Mouse (Mus musculus) lung, adult 2 months (tissue): ENCODE results near the gene Tmprss3. TPM values are rescaled to one million over a fixed set of nuclear protein-coding genes. Genes with fewer than 3 reads are reported as not detected.

Source experiments
- DNase-seq: peaks from one replicate; pipeline ENCODE4 v3.0.0; 2022
- H3K4me1 ChIP-seq: fragments of 200-500 bp; 2 replicates; pipeline ENCODE4 v1.6.1; 2011; ENCODE audit warnings: low read length; ENCODE audit not compliant: control insufficient read depth, insufficient read depth
- H3K4me3 ChIP-seq: fragments of 200-500 bp; replicated peaks from 2 replicates; pipeline ENCODE3; 2011; ENCODE audit warnings: low read depth, mild to moderate bottlenecking, control low read depth, low read length; ENCODE audit errors: extremely low read depth
- CTCF ChIP-seq: fragments of 200-500 bp; IDR thresholded peaks from 2 replicates; pipeline ENCODE4 v1.5.1; 2011; ENCODE audit warnings: mild to moderate bottlenecking, low read length, control low read depth; ENCODE audit not compliant: insufficient read depth
- POLR2A ChIP-seq: fragments of 200-500 bp; IDR thresholded peaks from 2 replicates; pipeline ENCODE4 v1.6.1; 2011; ENCODE audit warnings: low read depth, mild to moderate bottlenecking, control low read depth, low read length, borderline replicate concordance; ENCODE audit errors: extremely low read depth
- WGBS: fragments of 180-500 bp; shearing (Covaris S2); methylation state at CpG from one replicate; pipeline ENCODE4 v1.1.7; 2018; 5-methylcytosine and 5-hydroxymethylcytosine counted together
- polyA plus RNA-seq: library from polyadenylated mRNA; depleted of rRNA; stranded (reverse); fragments of >200 nt; gene quantifications from 2 replicates; pipeline ENCODE4 v1.2.3, GENCODE M21; 2012

Tmprss3 gene
- polyA plus RNA-seq, 1 experiment: 0.11 TPM

DNA sequence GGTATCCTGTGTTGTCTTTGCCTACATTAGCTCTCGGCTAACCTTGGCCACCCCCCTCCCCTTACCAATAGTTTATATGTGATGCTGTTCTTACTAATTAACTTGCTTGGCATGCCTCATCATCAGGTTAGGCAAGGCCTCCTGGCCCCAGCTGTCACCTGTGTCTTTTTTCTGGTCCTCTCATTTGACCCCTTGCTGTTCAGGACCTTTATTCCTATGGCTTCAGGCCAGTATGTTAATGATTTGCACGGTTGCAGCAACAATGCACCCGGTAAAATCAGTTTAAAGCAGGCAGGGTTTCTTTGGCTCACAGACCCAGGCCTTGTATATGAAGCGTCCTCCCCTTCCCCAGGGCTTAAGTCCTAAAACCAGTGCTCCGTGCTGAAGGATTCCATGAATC, 46.3 kb downstream of the Tmprss3 start:
- no peak overlapping the region for H3K4me3 ChIP-seq
- DNase-seq: no peak
- 62% methylated on average over 5 of the region's 5 CpGs for WGBS
- no peaks in the 10 kb centered on the region for H3K4me1 ChIP-seq
- TF ChIP-seq POLR2A (no peak), CTCF (no peak)

DNA sequence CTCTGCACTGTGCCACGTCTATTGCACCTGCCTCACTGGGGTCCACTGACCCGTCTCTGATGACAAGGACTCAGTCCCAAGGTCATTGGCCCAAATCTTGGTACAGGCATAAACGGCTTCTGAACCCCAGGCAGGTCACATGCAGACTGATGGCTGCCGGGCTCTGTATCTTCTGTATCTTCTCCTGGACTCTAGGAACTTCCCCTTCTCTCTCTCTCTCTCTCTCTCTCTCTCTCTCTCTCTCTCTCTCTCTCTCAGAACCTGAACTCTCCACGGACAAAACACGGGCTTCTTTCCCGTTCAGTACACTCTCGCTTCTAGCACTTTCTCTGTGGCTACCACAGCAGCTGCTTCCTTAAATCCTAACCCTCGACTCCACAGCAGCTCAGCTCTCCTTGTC, 52.8 kb downstream of the Tmprss3 start:
- no peak for TF ChIP-seq CTCF
- TF ChIP-seq POLR2A: no peak
- Histone ChIP-seq H3K4me3 (no peak overlapping the region), H3K4me1 (no peaks in the 10 kb centered on the region)
- WGBS: 77% methylated on average over 9 of the region's 9 CpGs
- DNase-seq: no peak

DNA sequence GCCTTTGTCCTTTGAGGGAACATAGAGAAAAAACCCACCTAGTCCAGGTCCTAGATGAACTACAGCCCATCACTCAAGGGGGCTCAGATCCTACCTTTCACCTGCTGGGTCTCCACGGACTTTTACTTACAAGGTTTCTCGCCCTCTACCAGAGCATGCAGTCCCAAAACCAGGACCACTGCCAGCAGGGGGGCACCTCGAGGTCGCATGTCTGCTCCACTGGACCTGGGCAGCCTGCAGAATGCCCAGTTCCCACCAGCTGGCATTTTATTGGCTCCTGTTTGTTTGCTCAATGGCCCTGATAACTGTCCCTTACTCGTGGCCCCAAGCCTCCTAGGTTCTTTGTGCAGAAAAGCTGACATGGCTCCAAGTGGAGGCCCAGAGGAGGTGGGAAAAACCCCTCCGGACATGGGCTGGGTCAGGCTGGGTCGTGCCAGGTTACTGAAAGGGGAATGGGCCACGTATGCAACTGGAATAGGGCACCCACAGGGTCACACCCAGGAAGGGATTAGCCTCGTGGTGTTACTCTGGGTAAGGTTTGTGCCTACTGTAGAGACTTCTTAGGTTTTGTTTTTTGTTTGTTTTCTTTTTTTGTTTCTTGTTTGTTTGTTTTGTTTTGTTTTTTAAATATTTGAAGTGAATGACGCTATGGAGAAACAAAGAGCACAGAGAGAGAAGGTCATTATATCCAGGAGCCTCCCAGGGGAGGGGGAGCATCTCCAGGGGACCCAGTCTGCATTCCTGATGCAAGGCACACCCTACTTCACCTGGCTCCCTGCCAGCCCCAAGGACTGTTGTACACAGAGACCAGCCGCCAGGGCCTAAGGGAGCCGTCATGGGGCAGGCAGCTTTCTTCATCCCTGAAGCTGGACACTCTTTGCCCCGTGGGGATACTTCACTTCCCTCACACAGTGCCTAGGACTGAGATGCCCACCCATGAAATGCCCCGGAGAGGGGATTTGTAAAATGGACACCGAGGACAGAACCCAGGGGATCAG, 54.4 kb downstream of the Tmprss3 start, which contains the start of gene Tff2:
Gene Tff2, minus strand, starts transcription at position 243 of the 998 bp plus-strand sequence.
- WGBS: 49% methylated on average over 15 of the region's 15 CpGs
- TF ChIP-seq CTCF (no peak), POLR2A (no peak)
- DNase-seq: no peak
- Histone ChIP-seq H3K4me3 (no peak within 1 kb of the TSS), H3K4me1 (no peaks in the 10 kb centered on the region)

DNA sequence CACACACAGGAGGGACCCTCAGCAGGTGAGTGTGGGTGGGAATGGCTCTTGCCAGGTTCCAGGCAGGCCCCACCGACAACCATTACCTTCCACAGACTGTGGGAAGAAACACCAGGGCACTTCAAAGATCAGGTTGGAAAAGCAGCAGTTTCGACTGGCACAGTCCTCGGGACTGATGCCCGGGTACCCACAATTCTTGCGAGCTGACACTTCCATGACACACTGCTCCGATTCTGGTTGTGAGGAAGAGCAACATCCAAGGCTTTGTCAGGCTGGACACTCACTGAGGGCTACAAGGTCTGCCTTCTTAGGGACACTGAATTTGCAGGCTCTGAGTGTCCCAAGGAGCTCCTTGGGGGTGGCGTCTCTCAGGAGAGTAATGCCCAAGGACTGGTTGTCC, 56.7 kb downstream of the Tmprss3 start:
- Histone ChIP-seq H3K4me1 (no peaks in the 10 kb centered on the region), H3K4me3 (no peak overlapping the region)
- 91% methylated on average over 7 of the region's 7 CpGs for WGBS
- TF ChIP-seq CTCF: no peak
- TF ChIP-seq POLR2A: no peak
- no peak for DNase-seq

DNA sequence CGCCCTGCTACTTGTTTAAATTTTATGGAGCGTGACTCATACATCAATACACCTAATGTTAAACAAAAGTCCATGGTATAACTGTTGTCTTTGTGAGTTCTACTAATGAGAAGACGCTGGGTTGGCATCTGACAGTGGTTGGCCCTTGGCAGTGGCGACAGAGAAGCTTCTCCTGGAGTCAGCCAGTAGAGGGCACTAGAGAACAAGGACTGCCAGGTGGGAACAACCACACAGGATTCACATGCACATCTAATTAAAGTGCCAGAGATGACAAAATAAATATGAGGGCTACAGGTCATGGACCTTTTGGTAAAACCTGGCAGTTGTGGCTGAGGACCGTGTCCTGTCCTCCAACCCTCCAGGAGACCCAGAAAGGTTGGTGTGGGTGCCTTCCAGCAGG, 60.4 kb downstream of the Tmprss3 start:
- DNase-seq: no peak
- no peaks in the 10 kb centered on the region for H3K4me1 ChIP-seq
- H3K4me3 ChIP-seq: no peak overlapping the region
- TF ChIP-seq CTCF (peak; percentile 76), POLR2A (no peak)
- 18% methylated on average over 5 of the region's 5 CpGs for WGBS

DNA sequence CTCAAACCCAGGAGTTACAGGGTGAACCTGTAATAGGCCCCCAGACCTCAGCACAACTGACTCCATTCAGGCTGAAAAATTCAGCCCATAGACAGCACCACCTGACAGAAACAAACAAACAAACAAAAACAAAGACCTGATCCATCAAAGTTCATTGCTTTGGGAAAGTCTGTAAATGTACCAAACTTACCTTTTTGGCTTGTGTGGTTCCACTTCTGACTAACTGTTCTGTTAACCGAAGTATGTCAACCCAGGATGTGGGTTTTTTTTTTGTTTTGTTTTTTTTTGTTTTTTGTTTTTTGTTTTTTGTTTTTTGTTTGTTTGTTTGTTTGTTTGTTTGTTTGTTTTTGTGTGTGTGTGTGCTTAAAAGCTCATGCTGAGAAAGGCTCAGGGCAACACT, 62.0 kb downstream of the Tmprss3 start:
- 80% methylated on average over 1 of the region's 1 CpGs for WGBS
- no peak overlapping the region for H3K4me3 ChIP-seq
- TF ChIP-seq CTCF (no peak), POLR2A (no peak)
- DNase-seq: no peak
- H3K4me1 ChIP-seq: no peaks in the 10 kb centered on the region

DNA sequence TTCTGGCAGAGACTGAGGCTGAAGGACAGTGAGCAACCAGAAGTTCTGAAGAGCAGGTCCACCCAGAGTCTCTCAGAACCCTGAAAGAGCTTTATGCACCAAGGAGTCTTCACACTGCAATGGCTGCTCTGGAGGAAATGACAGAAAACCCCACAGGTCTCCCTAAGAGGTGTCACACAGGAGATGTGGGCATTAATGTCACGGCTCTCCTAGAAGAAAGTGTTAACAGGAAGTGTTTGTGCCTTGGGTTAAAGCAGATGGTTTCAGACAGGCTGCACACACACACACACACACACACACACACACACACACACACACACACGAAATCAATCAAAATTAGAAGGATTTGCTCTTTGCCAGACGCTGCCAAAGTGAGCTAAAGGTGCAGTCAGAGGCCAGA, 62.5 kb downstream of the Tmprss3 start:
- TF ChIP-seq CTCF (no peak), POLR2A (no peak)
- Histone ChIP-seq H3K4me3 (no peak overlapping the region), H3K4me1 (no peaks in the 10 kb centered on the region)
- WGBS: 37% methylated on average over 3 of the region's 3 CpGs
- no peak for DNase-seq

DNA sequence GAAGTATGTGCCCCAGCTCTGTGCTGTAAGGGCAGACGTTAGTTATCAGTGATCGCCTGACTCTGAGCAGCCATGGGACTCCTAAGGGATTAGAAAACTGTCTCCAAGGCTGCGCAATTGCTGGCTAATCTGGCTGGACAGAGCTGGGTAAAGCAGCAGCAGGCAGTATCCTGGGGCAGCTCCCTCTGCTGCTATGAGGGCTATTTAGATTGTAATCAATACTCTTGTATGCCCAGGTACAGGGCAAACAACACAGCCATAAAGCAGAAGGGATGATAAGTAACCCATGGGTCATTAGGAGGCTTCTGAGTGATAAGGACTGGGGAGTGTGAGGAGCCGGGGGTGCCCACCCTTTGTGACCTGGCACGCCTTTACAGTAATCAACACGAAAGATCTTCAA, 63.9 kb downstream of the Tmprss3 start:
- 62% methylated on average over 6 of the region's 6 CpGs for WGBS
- Histone ChIP-seq H3K4me1 (no peaks in the 10 kb centered on the region), H3K4me3 (no peak overlapping the region)
- TF ChIP-seq POLR2A (no peak), CTCF (no peak)
- no peak for DNase-seq

DNA sequence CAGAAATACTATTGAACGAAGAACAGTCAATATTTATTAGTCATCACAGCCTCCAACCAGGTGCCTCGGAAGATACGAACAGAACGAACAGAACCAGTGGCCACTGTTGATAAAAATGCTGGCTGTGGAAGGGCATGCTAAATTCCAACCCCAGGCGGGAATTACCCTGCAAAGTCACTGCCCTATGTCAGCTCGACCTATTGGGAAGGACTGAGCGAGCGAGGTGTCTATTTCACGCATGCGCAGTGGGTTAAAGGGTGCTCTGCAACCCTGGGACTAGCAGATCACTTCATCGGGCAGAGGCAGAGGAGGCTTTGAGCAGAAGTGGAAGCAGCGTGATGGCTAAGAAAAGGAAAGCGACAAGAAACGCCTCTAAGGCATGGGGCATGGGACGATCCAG, 65.0 kb downstream of the Tmprss3 start:
- WGBS: 63% methylated on average over 15 of the region's 15 CpGs
- Histone ChIP-seq H3K4me1 (no peaks in the 10 kb centered on the region), H3K4me3 (no peak overlapping the region)
- TF ChIP-seq POLR2A: no peak
- TF ChIP-seq CTCF: no peak
- no peak for DNase-seq
